Mouse (Mus musculus) kidney, embryonic 16.5 days (tissue): ENCODE results near the gene Pla2g4b. TPM values are rescaled to one million over a fixed set of nuclear protein-coding genes. Genes with fewer than 3 reads are reported as not detected.

Experiments
- ATAC-seq: fragments of 200-750 bp; cut with Nextera tagmentation; 2 replicates; pipeline ENCODE4 v1.8.0; 2017; ENCODE audit warnings: moderate TSS enrichment; ENCODE audit not compliant: low FRiP score, low TSS enrichment
- H3K27ac ChIP-seq: fragments of 300-500 bp; sonication (generic); 2 replicates; pipeline ENCODE4 v1.5.1; 2014; ENCODE audit warnings: low read length
- H3K27me3 ChIP-seq: fragments of 300-500 bp; sonication (generic); 2 replicates; pipeline ENCODE4 v1.6.1; 2014; ENCODE audit warnings: low read length, control low read depth, mixed read lengths; ENCODE audit not compliant: insufficient read depth
- H3K36me3 ChIP-seq: fragments of 300-500 bp; sonication (generic); 2 replicates; pipeline ENCODE4 v1.6.1; 2014; ENCODE audit warnings: low read length, control low read depth, mixed read lengths; ENCODE audit not compliant: insufficient read depth
- H3K4me1 ChIP-seq: fragments of 300-500 bp; sonication (generic); 2 replicates; pipeline ENCODE4 v1.6.1; 2014; ENCODE audit warnings: low read length, control low read depth, mixed read lengths; ENCODE audit not compliant: insufficient read depth
- H3K4me2 ChIP-seq: fragments of 300-500 bp; sonication (generic); replicated peaks from 2 replicates; pipeline ENCODE4 v1.6.1; 2014; ENCODE audit warnings: low read depth, low read length
- H3K4me3 ChIP-seq: fragments of 300-500 bp; sonication (generic); 2 replicates; pipeline ENCODE4 v1.5.1; 2014; ENCODE audit warnings: mild to moderate bottlenecking, low read length
- H3K9ac ChIP-seq: fragments of 300-500 bp; sonication (generic); replicated peaks from 2 replicates; pipeline ENCODE4 v1.6.1; 2014; ENCODE audit warnings: low read length
- H3K9me3 ChIP-seq: fragments of 300-500 bp; sonication (generic); 2 replicates; pipeline ENCODE4 v1.6.1; 2016; ENCODE audit warnings: low read length, control low read depth
- WGBS: fragments of 180-500 bp; shearing (Covaris S2); extraction: QIAGEN DNeasy Blood & Tissue Kit; methylation state at CpG from one replicate; pipeline ENCODE4 v1.1.7; 2014; 5-methylcytosine and 5-hydroxymethylcytosine counted together
- polyA plus RNA-seq: library from polyadenylated mRNA; unstranded; fragments of >200 nt; fragmentation: Nextera tagmentation; extraction: Ambion mirVana; gene quantifications from 2 replicates; pipeline ENCODE4 v1.2.1, GENCODE M21; 2015

Pla2g4b gene
- polyA plus RNA-seq: 2.0 and 2.6 TPM in 2 replicates

DNA sequence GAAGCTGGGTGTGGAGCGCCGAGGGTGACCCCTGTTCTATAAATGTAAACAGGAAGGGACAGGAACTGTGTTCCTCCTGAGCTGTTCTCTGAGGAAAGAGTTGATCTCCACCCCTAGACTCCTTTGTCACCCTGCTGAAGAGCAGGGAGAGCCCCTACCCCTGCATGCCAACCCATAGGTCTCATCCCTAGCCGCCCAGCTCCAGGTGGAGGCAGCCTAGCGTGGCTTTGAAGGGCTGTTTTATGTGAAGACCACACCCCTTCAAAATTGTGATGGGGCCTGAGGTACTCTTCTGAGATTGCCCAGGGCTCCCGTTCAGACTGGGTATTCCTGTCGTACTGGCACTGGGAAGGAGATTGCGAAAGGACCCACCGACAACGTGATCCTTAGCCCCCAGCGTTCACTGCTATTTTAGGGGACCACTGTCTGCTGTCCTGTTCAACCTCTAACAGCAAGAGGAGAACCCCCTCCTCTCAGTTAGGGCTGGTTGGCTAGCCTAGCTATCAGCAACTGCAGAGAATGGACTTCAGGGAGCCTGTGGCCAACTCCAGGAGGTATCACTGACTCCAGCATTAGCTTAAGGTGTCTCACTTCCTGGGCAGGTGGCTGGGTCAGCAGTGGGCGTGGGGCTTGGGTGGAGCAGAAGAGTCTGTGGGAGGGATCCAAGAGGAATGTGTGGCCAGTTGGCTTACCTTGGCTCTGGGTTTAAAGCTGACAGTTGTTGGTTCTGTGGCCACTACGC, at the start of gene Pla2g4b:
Gene Pla2g4b (plus strand): TSS at position 692 of the 742 bp plus-strand sequence.
- no peaks in the 10 kb centered on the region for H3K27me3 ChIP-seq
- H3K4me1 ChIP-seq: peaks cover 8% of the 10 kb centered on the region
- no peak within 1 kb of the TSS for H3K4me3 ChIP-seq
- H3K4me2 ChIP-seq: no peak within 1 kb of the TSS
- ATAC-seq: no peak
- no peak within 1 kb of the TSS for H3K27ac ChIP-seq
- H3K9ac ChIP-seq: no peak within 1 kb of the TSS
- H3K9me3 ChIP-seq: no peaks in the 10 kb centered on the region
- WGBS: 78% methylated on average over 12 of the region's 12 CpGs
- peaks cover 50% of the 10 kb centered on the region for H3K36me3 ChIP-seq

DNA sequence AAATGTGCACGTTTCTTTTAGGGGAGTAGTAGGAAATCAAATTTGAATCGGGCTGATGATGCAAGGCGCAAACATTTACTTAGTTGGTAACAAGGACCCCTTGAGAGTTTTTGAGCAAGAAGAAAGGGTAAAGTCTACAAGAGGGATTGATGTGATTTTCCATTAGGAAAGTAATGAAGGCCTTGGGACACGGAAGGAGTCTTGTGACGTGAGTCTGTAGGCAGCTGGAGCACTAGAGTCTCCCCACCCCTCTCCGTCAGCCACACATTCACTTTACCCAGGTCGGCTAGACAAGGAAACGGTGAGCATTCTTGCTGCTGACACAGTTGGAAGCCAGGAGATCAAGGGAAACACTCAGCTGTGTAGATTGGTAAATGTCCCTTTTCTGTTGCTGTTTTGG, 47.3 kb upstream of the Pla2g4b start:
- Histone ChIP-seq H3K9ac (no peak overlapping the region), H3K4me1 (no peaks in the 10 kb centered on the region), H3K36me3 (peaks cover 11% of the 10 kb centered on the region), H3K4me2 (no peak overlapping the region), H3K27me3 (no peaks in the 10 kb centered on the region), H3K9me3 (no peaks in the 10 kb centered on the region), H3K27ac (no peak overlapping the region), H3K4me3 (no peak overlapping the region)
- 75% methylated on average over 8 of the region's 8 CpGs for WGBS
- ATAC-seq: no peak

- H3K9me3 ChIP-seq: no peaks in the 10 kb centered on the region
- H3K4me2 ChIP-seq: no peak overlapping the region
- no peaks in the 10 kb centered on the region for H3K4me1 ChIP-seq
- no peak overlapping the region for H3K4me3 ChIP-seq
- H3K27ac ChIP-seq: no peak overlapping the region
- no peaks in the 10 kb centered on the region for H3K27me3 ChIP-seq
- H3K36me3 ChIP-seq: peaks cover 8% of the 10 kb centered on the region
- WGBS: 65% methylated on average over 6 of the region's 6 CpGs
- H3K9ac ChIP-seq: no peak overlapping the region
- no peak for ATAC-seq
Observed at GRCm38 (mm10) chr2:119986369-119986768, 46.8 kb upstream of the Pla2g4b start.

GRCm38 (mm10) chr2:119987441-119987840, 45.8 kb upstream of the Pla2g4b start:
- Histone ChIP-seq H3K4me2 (no peak overlapping the region), H3K36me3 (no peaks in the 10 kb centered on the region; the same call in 1 of the 2 replicates), H3K9ac (no peak overlapping the region), H3K4me1 (no peaks in the 10 kb centered on the region), H3K27ac (no peak overlapping the region), H3K9me3 (no peaks in the 10 kb centered on the region), H3K27me3 (no peaks in the 10 kb centered on the region), H3K4me3 (no peak overlapping the region)
- 96% methylated on average over 2 of the region's 2 CpGs for WGBS
- ATAC-seq: no peak

GRCm38 (mm10) chr2:119988952-119989351, 44.3 kb upstream of the Pla2g4b start:
- ATAC-seq: no peak
- Histone ChIP-seq H3K4me3 (no peak overlapping the region), H3K4me2 (no peak overlapping the region), H3K9ac (no peak overlapping the region), H3K27ac (no peak overlapping the region), H3K36me3 (no peaks in the 10 kb centered on the region), H3K27me3 (no peaks in the 10 kb centered on the region), H3K9me3 (no peaks in the 10 kb centered on the region), H3K4me1 (0 out of 2 replicates have a peak, but pooled peaks cover 2% of the 10 kb centered on the region)
- WGBS: 93% methylated on average over 4 of the region's 4 CpGs

GRCm38 (mm10) chr2:119990881-119991280, 42.3 kb upstream of the Pla2g4b start:
- Histone ChIP-seq H3K9me3 (no peaks in the 10 kb centered on the region), H3K36me3 (no peaks in the 10 kb centered on the region), H3K27me3 (no peaks in the 10 kb centered on the region), H3K27ac (no peak overlapping the region), H3K9ac (no peak overlapping the region), H3K4me3 (no peak overlapping the region), H3K4me1 (peaks cover 17% of the 10 kb centered on the region), H3K4me2 (no peak overlapping the region)
- no peak for ATAC-seq
- WGBS: 77% methylated on average over 6 of the region's 6 CpGs

DNA sequence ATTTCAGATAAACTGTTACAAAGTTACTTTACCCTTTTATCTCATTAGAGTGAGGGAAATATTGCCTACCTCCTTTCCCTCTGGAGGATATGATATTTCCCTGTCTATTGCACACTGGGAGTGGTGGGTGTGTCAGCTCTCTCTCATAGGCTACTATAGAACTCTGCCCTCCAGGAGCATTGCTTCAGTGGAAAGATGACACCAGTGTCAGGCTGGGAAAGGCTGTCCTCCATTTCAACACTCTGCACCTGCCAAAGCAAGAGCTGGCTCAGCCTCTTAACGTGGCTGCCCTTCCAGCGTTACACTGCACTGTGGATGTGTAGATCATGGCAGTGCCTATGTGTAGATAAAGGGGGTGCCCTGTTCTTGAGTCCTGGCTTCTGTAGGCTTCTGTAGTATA, 40.9 kb upstream of the Pla2g4b start:
- Histone ChIP-seq H3K4me1 (peaks cover 29% of the 10 kb centered on the region), H3K4me3 (no peak overlapping the region), H3K4me2 (no peak overlapping the region), H3K9ac (no peak overlapping the region), H3K36me3 (no peaks in the 10 kb centered on the region), H3K27me3 (no peaks in the 10 kb centered on the region), H3K27ac (no peak overlapping the region), H3K9me3 (no peaks in the 10 kb centered on the region)
- WGBS: 66% methylated on average over 2 of the region's 2 CpGs
- ATAC-seq: no peak

DNA sequence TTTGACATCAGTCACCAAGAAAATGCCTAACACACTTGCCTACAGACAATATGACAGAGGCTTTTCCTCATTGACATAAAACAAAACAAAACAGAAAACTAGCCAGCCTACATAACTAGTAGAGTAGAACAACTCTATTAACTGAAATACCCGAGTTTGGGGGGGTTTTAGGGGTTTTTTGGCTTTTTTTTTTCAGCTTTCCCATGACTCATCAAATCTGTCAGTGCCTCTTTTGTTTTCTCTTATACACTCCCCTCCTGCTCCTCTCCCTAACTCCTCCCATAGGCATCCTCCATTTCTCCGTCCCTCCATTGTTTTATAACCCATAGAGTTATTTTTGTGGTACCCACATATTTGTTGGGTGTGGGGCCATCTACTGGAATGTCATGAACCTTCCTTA, 39.7 kb upstream of the Pla2g4b start:
- no peaks in the 10 kb centered on the region for H3K36me3 ChIP-seq
- no peak overlapping the region for H3K4me2 ChIP-seq
- no peaks in the 10 kb centered on the region for H3K27me3 ChIP-seq
- H3K9ac ChIP-seq: no peak overlapping the region
- 46% methylated on average over 2 of the region's 2 CpGs for WGBS
- H3K27ac ChIP-seq: no peak overlapping the region
- no peak overlapping the region for H3K4me3 ChIP-seq
- H3K9me3 ChIP-seq: no peaks in the 10 kb centered on the region
- no peak for ATAC-seq
- peaks cover 30% of the 10 kb centered on the region for H3K4me1 ChIP-seq

GRCm38 (mm10) chr2:119994839-119995238, 38.4 kb upstream of the Pla2g4b start:
- Histone ChIP-seq H3K27ac (peak overlapping the region; percentile 90), H3K9me3 (no peaks in the 10 kb centered on the region), H3K27me3 (no peaks in the 10 kb centered on the region), H3K4me1 (peaks cover 30% of the 10 kb centered on the region), H3K9ac (peak overlapping the region; percentile 28), H3K4me3 (no peak overlapping the region), H3K4me2 (no peak overlapping the region), H3K36me3 (peaks cover 4% of the 10 kb centered on the region; the same call in 1 of the 2 replicates)
- WGBS: 80% methylated on average over 6 of the region's 6 CpGs
- peak; percentile 36; the same call in 1 of the 2 replicates for ATAC-seq
